Mouse (Mus musculus) kidney, adult 11 months (tissue): Measurements from ENCODE around the gene C1rb.
"Not testable (repeated sequence)": the region's sequence is repeated elsewhere in the genome, so short reads cannot be mapped to it uniquely, and the experiment has no call there.

Experiments used
- DNase-seq: peaks from one replicate; pipeline ENCODE4 v3.0.0; 2022

Gene C1rb

DNA sequence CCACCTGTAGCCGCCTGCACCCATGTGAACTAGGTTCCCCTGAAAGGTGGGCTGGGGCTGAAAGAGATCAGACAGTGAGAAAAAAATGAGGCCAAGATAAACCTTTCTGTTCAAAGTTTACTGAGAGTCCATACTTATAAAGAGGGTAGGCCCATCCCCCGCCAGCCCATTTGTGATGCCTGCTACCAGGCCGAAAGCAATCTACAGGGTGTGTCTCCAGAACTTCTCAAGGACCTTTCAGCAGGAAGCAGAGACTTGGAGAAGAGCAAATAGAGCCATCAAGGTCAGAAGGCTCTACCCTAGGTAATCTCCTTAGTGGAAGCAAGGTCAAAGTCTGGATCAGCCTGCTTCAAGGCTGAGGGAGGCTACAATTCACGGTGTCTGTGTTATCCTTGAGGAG, 31.9 kb downstream of the C1rb start:
- DNase-seq, result no peak

DNA sequence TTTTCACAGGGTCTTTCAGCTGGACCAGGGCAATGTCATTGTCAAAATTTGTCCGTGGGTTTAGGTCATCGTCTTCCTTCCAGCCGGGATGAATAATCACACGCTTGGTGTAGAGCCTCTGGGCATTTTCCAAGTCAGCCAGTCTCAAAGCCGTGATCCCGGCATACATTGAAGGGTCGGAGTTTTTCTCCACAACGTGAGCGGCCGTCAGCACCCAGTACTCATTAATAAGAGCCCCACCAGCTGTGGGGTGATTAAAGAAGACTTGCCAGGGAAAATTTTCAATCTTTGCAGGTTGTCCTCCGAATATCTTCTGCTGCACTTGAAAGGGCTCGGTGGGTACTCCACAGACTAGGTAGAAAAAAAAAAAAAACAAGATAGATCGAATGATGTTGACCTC, 55.5 kb downstream of the C1rb start:
- no peak for DNase-seq

GRCm38 (mm10) chr6:124626184-124626583, 56.1 kb downstream of the C1rb start:
- not testable (repeated sequence) for DNase-seq

DNA sequence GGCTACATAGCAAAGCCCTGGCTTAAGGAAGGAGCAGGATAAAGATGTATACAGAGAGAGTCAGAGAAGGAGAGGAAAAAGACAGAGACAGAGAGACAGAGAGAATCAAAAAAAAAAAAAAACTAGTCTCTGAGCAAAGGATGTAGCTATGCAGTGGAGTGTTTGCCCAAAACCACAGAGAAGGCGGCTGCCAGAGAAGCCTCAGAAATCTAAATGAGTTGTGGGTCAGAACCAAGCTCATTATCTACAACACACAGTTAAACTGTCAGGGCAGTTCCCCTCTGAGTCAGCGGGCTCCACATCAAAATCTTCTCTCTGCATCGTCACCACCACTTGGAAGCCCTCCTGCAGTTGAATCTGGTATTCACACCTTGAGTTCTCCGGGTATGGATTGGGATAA, 60.7 kb downstream of the C1rb start:
- DNase-seq, result no peak
